Mouse (Mus musculus) heart, embryonic 10.5 days (tissue): Measurements from ENCODE around the gene Irx3. TPM values are rescaled to one million over a fixed set of nuclear protein-coding genes. Genes with fewer than 3 reads are reported as not detected.

Experiments used
- DNase-seq: peaks from one replicate; pipeline ENCODE4 v3.0.0-alpha.2; 2017; ENCODE audit warnings: low spot score
- H3K27ac ChIP-seq: fragments of 300-500 bp; sonication (generic); 2 replicates; pipeline ENCODE4 v1.5.1; 2016; ENCODE audit warnings: mild to moderate bottlenecking
- H3K27me3 ChIP-seq: fragments of 300-500 bp; sonication (generic); 2 replicates; pipeline ENCODE4 v1.6.1; 2016; ENCODE audit warnings: mild to moderate bottlenecking; ENCODE audit not compliant: poor library complexity, insufficient read depth, severe bottlenecking
- H3K36me3 ChIP-seq: fragments of 300-500 bp; sonication (generic); 2 replicates; pipeline ENCODE4 v1.6.1; 2016; ENCODE audit warnings: mild to moderate bottlenecking, moderate library complexity
- H3K4me1 ChIP-seq: fragments of 300-500 bp; sonication (generic); 2 replicates; pipeline ENCODE4 v1.6.1; 2016; ENCODE audit warnings: mild to moderate bottlenecking
- H3K4me3 ChIP-seq: fragments of 300-500 bp; sonication (generic); 2 replicates; pipeline ENCODE4 v1.5.1; 2016; ENCODE audit warnings: mild to moderate bottlenecking, moderate library complexity
- H3K9me3 ChIP-seq: fragments of 300-500 bp; sonication (generic); 2 replicates; pipeline ENCODE4 v1.6.1; 2016; ENCODE audit warnings: mild to moderate bottlenecking, moderate library complexity
- WGBS: fragments of 180-500 bp; shearing (Covaris S2); methylation state at CpG from one replicate; pipeline ENCODE4 v1.1.7; 2016; 5-methylcytosine and 5-hydroxymethylcytosine counted together
- polyA plus RNA-seq: library from polyadenylated mRNA; unstranded; fragments of >200 nt; fragmentation: Nextera tagmentation; extraction: Ambion mirVana; gene quantifications from 2 replicates; pipeline ENCODE4 v1.2.1, GENCODE M21; 2016

Gene Irx3
- 13.5 and 13.6 TPM in 2 replicates for polyA plus RNA-seq

GRCm38 (mm10) chr8:91801839-91802238 is at the start of gene Irx3:
Irx3 (minus strand) TSS chr8:91802067.
- 1% methylated on average over 33 of the region's 33 CpGs for WGBS
- Histone ChIP-seq H3K27ac (peak within 1 kb of the TSS; percentile 91), H3K36me3 (peaks cover 14% of the 10 kb centered on the region; the same call in 1 of the 2 replicates), H3K27me3 (peaks cover 83% of the 10 kb centered on the region), H3K4me1 (peaks cover 74% of the 10 kb centered on the region), H3K4me3 (peak within 1 kb of the TSS; percentile 80), H3K9me3 (no peaks in the 10 kb centered on the region)
- DNase-seq: peak; percentile 93

- peak overlapping the region; percentile 69; the same call in 1 of the 2 replicates for H3K27ac ChIP-seq
- no peaks in the 10 kb centered on the region for H3K36me3 ChIP-seq
- H3K4me3 ChIP-seq: no peak overlapping the region
- no peaks in the 10 kb centered on the region for H3K9me3 ChIP-seq
- peaks cover 32% of the 10 kb centered on the region for H3K4me1 ChIP-seq
- WGBS: 70% methylated on average over 10 of the region's 10 CpGs
- DNase-seq: no peak
- peaks cover 57% of the 10 kb centered on the region for H3K27me3 ChIP-seq
These were observed 49.5 kb upstream of the Irx3 start for GRCm38 (mm10) chr8:91851359-91851758.

GRCm38 (mm10) chr8:91849984-91850383 is 48.1 kb upstream of the Irx3 start:
- H3K27ac ChIP-seq: no peak overlapping the region
- H3K36me3 ChIP-seq: no peaks in the 10 kb centered on the region
- peaks cover 36% of the 10 kb centered on the region for H3K4me1 ChIP-seq
- no peak for DNase-seq
- H3K9me3 ChIP-seq: no peaks in the 10 kb centered on the region
- H3K4me3 ChIP-seq: no peak overlapping the region
- WGBS: 88% methylated on average over 6 of the region's 6 CpGs
- H3K27me3 ChIP-seq: peaks cover 46% of the 10 kb centered on the region

GRCm38 (mm10) chr8:91849529-91849928 is 47.7 kb upstream of the Irx3 start:
- Histone ChIP-seq H3K9me3 (no peaks in the 10 kb centered on the region), H3K36me3 (no peaks in the 10 kb centered on the region), H3K4me3 (no peak overlapping the region), H3K27me3 (peaks cover 43% of the 10 kb centered on the region), H3K4me1 (peaks cover 35% of the 10 kb centered on the region), H3K27ac (no peak overlapping the region)
- WGBS: 79% methylated on average over 8 of the region's 8 CpGs
- no peak for DNase-seq

- peaks cover 35% of the 10 kb centered on the region for H3K27me3 ChIP-seq
- WGBS: 55% methylated on average over 3 of the region's 3 CpGs
These were observed 43.8 kb upstream of the Irx3 start for GRCm38 (mm10) chr8:91845641-91846040.

GRCm38 (mm10) chr8:91837131-91837530 is 35.3 kb upstream of the Irx3 start:
- Histone ChIP-seq H3K27me3 (peaks cover 63% of the 10 kb centered on the region), H3K27ac (no peak overlapping the region), H3K4me3 (no peak overlapping the region), H3K36me3 (no peaks in the 10 kb centered on the region), H3K9me3 (no peaks in the 10 kb centered on the region), H3K4me1 (peaks cover 5% of the 10 kb centered on the region; the same call in 1 of the 2 replicates)
- 44% methylated on average over 1 of the region's 1 CpGs for WGBS
- no peak for DNase-seq

More at GRCm38 (mm10) chr8:91845641-91846040, 43.8 kb upstream of the Irx3 start:
- Histone ChIP-seq H3K27ac (no peak overlapping the region), H3K36me3 (no peaks in the 10 kb centered on the region), H3K4me3 (no peak overlapping the region), H3K9me3 (no peaks in the 10 kb centered on the region), H3K4me1 (0 out of 2 replicates have a peak, but pooled peaks cover 4% of the 10 kb centered on the region)
- no peak for DNase-seq

- DNase-seq: no peak
- Histone ChIP-seq H3K36me3 (no peaks in the 10 kb centered on the region), H3K4me3 (no peak overlapping the region), H3K9me3 (no peaks in the 10 kb centered on the region), H3K4me1 (peaks cover 5% of the 10 kb centered on the region; the same call in 1 of the 2 replicates), H3K27ac (no peak overlapping the region), H3K27me3 (peaks cover 64% of the 10 kb centered on the region)
- 58% methylated on average over 9 of the region's 9 CpGs for WGBS
These were observed 34.8 kb upstream of the Irx3 start for GRCm38 (mm10) chr8:91836685-91837084.

GRCm38 (mm10) chr8:91827661-91828060 is 25.8 kb upstream of the Irx3 start:
- DNase-seq: no peak
- no peak overlapping the region for H3K27ac ChIP-seq
- peaks cover 9% of the 10 kb centered on the region; the same call in 1 of the 2 replicates for H3K4me1 ChIP-seq
- 81% methylated on average over 14 of the region's 14 CpGs for WGBS
- H3K4me3 ChIP-seq: no peak overlapping the region
- peaks cover 77% of the 10 kb centered on the region for H3K27me3 ChIP-seq
- no peaks in the 10 kb centered on the region for H3K36me3 ChIP-seq
- H3K9me3 ChIP-seq: no peaks in the 10 kb centered on the region

GRCm38 (mm10) chr8:91827192-91827591 is 25.3 kb upstream of the Irx3 start:
- no peaks in the 10 kb centered on the region for H3K36me3 ChIP-seq
- DNase-seq: no peak
- H3K27ac ChIP-seq: no peak overlapping the region
- H3K4me3 ChIP-seq: no peak overlapping the region
- no peaks in the 10 kb centered on the region for H3K9me3 ChIP-seq
- WGBS: 88% methylated on average over 9 of the region's 9 CpGs
- H3K4me1 ChIP-seq: peaks cover 10% of the 10 kb centered on the region; the same call in 1 of the 2 replicates
- H3K27me3 ChIP-seq: peaks cover 74% of the 10 kb centered on the region

GRCm38 (mm10) chr8:91823357-91823756 is 21.5 kb upstream of the Irx3 start:
- no peaks in the 10 kb centered on the region for H3K36me3 ChIP-seq

GRCm38 (mm10) chr8:91822746-91823145 is 20.9 kb upstream of the Irx3 start:
- H3K4me1 ChIP-seq: peaks cover 43% of the 10 kb centered on the region
- H3K27ac ChIP-seq: no peak overlapping the region
- no peak overlapping the region for H3K4me3 ChIP-seq
- no peaks in the 10 kb centered on the region for H3K36me3 ChIP-seq
- WGBS: 41% methylated on average over 4 of the region's 4 CpGs
- no peak for DNase-seq
- H3K27me3 ChIP-seq: peaks cover 39% of the 10 kb centered on the region
- no peaks in the 10 kb centered on the region for H3K9me3 ChIP-seq

More at GRCm38 (mm10) chr8:91823357-91823756, 21.5 kb upstream of the Irx3 start:
- Histone ChIP-seq H3K9me3 (no peaks in the 10 kb centered on the region), H3K27ac (no peak overlapping the region), H3K4me1 (peaks cover 37% of the 10 kb centered on the region), H3K4me3 (no peak overlapping the region), H3K27me3 (peaks cover 43% of the 10 kb centered on the region)
- no peak for DNase-seq
- WGBS: 63% methylated on average over 11 of the region's 11 CpGs

- H3K27me3 ChIP-seq: peaks cover 37% of the 10 kb centered on the region
- 34% methylated on average over 4 of the region's 4 CpGs for WGBS
- no peaks in the 10 kb centered on the region for H3K36me3 ChIP-seq
- no peak for DNase-seq
- peaks cover 46% of the 10 kb centered on the region for H3K4me1 ChIP-seq
- no peaks in the 10 kb centered on the region for H3K9me3 ChIP-seq
- H3K27ac ChIP-seq: no peak overlapping the region
- H3K4me3 ChIP-seq: no peak overlapping the region
These were observed 20.1 kb upstream of the Irx3 start for GRCm38 (mm10) chr8:91821976-91822375.

- WGBS: 38% methylated on average over 4 of the region's 4 CpGs
- H3K4me1 ChIP-seq: peaks cover 46% of the 10 kb centered on the region
- peaks cover 31% of the 10 kb centered on the region for H3K27me3 ChIP-seq
- no peaks in the 10 kb centered on the region for H3K9me3 ChIP-seq
- H3K4me3 ChIP-seq: no peak overlapping the region
- peak overlapping the region; percentile 65; the same call in 1 of the 2 replicates for H3K27ac ChIP-seq
- DNase-seq: no peak
- H3K36me3 ChIP-seq: no peaks in the 10 kb centered on the region
These were observed 17.9 kb upstream of the Irx3 start for GRCm38 (mm10) chr8:91819778-91820177.

GRCm38 (mm10) chr8:91818784-91819183 is 16.9 kb upstream of the Irx3 start:
- 3% methylated on average over 3 of the region's 3 CpGs for WGBS
- Histone ChIP-seq H3K4me1 (peaks cover 46% of the 10 kb centered on the region), H3K27me3 (peaks cover 25% of the 10 kb centered on the region), H3K27ac (peak overlapping the region; percentile 65), H3K9me3 (no peaks in the 10 kb centered on the region), H3K4me3 (no peak overlapping the region), H3K36me3 (no peaks in the 10 kb centered on the region)
- DNase-seq: no peak
